Mouse (Mus musculus): ENCODE data around the gene Cd27. TPM values are rescaled to one million over a fixed set of nuclear protein-coding genes. Genes with fewer than 3 reads are reported as not detected.

The Cd27 gene
- 1 to 10 TPM in 1 of 2 experiments, under 1 TPM in 1; 0.73 to 2.0 TPM for total RNA-seq (2023)

GRCm38 (mm10) chr6:125236782-125237181 lies at the start of gene Cd27:
Gene Cd27 (minus strand): TSS chr6:125237010.

GRCm38 (mm10) chr6:125285890-125286289 lies 49.1 kb upstream of the Cd27 start, which contains the start of gene Tuba3a:
Gene Tuba3a (minus strand): TSS chr6:125286042.

GRCm38 (mm10) chr6:125231117-125232044 lies 5.4 kb downstream of the Cd27 start, which contains the start of gene Tapbpl:
Gene Tapbpl (minus strand): TSS chr6:125231860.

GRCm38 (mm10) chr6:125215148-125215954 lies 21.5 kb downstream of the Cd27 start, which contains the start of gene Vamp1:
Gene Vamp1 (plus strand): TSS chr6:125215551.

GRCm38 (mm10) chr6:125191332-125192015 lies 45.3 kb downstream of the Cd27 start, which contains the start of the genes Ncapd2 and Mrpl51:
Gene Ncapd2 (minus strand): TSS chr6:125191701.
Gene Mrpl51 (plus strand): TSS chr6:125191801.

Other genes with a start within 250 kb of the Cd27 start
- gene Pianp, start 240.3 kb downstream of the Cd27 start, total RNA-seq (2023): not detected
- gene Zfp384, start 227.9 kb downstream of the Cd27 start, total RNA-seq (2023): 10 to 100 TPM; 68.6 to 81.0 TPM
- gene Ing4, start 197.2 kb downstream of the Cd27 start, total RNA-seq (2023): 10 to 100 TPM; 65.4 to 82.9 TPM
- gene Acrbp, start 187.3 kb downstream of the Cd27 start, total RNA-seq (2023): 10 to 100 TPM; 11.4 to 12.0 TPM
- gene Lpar5, start 169.1 kb downstream of the Cd27 start, total RNA-seq (2023): 10 to 100 TPM in 1 of 2 experiments, 1 to 10 TPM in 1; 8.4 to 12.3 TPM
- 100 to 1,000 TPM; 178 to 182 TPM for gene Chd4, start 141.0 kb downstream of the Cd27 start, total RNA-seq (2023)
- 10 to 100 TPM; 18.6 to 20.5 TPM for gene Nop2, start 105.1 kb downstream of the Cd27 start, total RNA-seq (2023)
- gene Iffo1, start 91.8 kb downstream of the Cd27 start, total RNA-seq (2023): 10 to 100 TPM; 29.2 to 34.4 TPM
- 1,000 to 10,000 TPM; 1,481 to 1,483 TPM for gene Gapdh, start 70.5 kb downstream of the Cd27 start, total RNA-seq (2023)
- 100 to 1,000 TPM; 185 to 195 TPM for gene Ncapd2, start 45.3 kb downstream of the Cd27 start, total RNA-seq (2023)
- gene Mrpl51, start 45.2 kb downstream of the Cd27 start, total RNA-seq (2023): 10 to 100 TPM; 44.1 to 48.3 TPM
- gene Vamp1, start 21.5 kb downstream of the Cd27 start, total RNA-seq (2023): 10 to 100 TPM; 20.8 to 21.0 TPM
- 10 to 100 TPM; 11.0 to 12.0 TPM for gene Tapbpl, start 5.2 kb downstream of the Cd27 start, total RNA-seq (2023)
- gene Tuba3a, start 49.0 kb upstream of the Cd27 start, total RNA-seq (2023): not detected
- gene Ltbr, start 76.9 kb upstream of the Cd27 start, total RNA-seq (2023): 10 to 100 TPM; 47.4 to 56.8 TPM
- gene Scnn1a, start 83.6 kb upstream of the Cd27 start, total RNA-seq (2023): 10 to 100 TPM; 13.9 to 14.0 TPM
- 100 to 1,000 TPM; 295 to 318 TPM for gene Tnfrsf1a, start 112.4 kb upstream of the Cd27 start, total RNA-seq (2023)
- gene Plekhg6, start 143.8 kb upstream of the Cd27 start, total RNA-seq (2023): not detected